Mouse (Mus musculus): Measurements from ENCODE around the gene Ap2m1. TPM values are rescaled to one million over a fixed set of nuclear protein-coding genes. Genes with fewer than 3 reads are reported as not detected.

Gene Ap2m1
- polyA plus RNA-seq, 3 experiments from 2014 or later, result 494 to 560 (median 499) TPM

GRCm38 (mm10) chr16:20530941-20531340, 4.3 kb upstream of the Ap2m1 start:
- ATAC-seq, result no peak

- ATAC-seq, result no peak
These were observed 522 bp upstream of the Ap2m1 start for GRCm38 (mm10) chr16:20534617-20535295.

- no peak for ATAC-seq
These were observed 895 bp downstream of the Ap2m1 start for GRCm38 (mm10) chr16:20536081-20536665.

GRCm38 (mm10) chr16:20537071-20537471, 1.8 kb downstream of the Ap2m1 start:
- no peak for ATAC-seq

- no peak for ATAC-seq
These were observed 2.5 kb downstream of the Ap2m1 start for GRCm38 (mm10) chr16:20537601-20538320.

- ATAC-seq, result no peak
These were observed 4.4 kb downstream of the Ap2m1 start for GRCm38 (mm10) chr16:20539649-20540048.

- no peak for ATAC-seq
These were observed 5.2 kb downstream of the Ap2m1 start for GRCm38 (mm10) chr16:20540438-20540837.

- no peak for ATAC-seq
These were observed 10.4 kb downstream of the Ap2m1 start for GRCm38 (mm10) chr16:20545696-20546095.

- no peak for ATAC-seq
These were observed 12.1 kb downstream of the Ap2m1 start for GRCm38 (mm10) chr16:20547423-20547822.

GRCm38 (mm10) chr16:20548096-20548948, 13.0 kb downstream of the Ap2m1 start, which contains the start of gene Abcf3:
Abcf3 (plus strand) TSS chr16:20548577.
- peak; percentile 99 for ATAC-seq

- ATAC-seq, result no peak
These were observed 13.9 kb downstream of the Ap2m1 start for GRCm38 (mm10) chr16:20549161-20549560.

- no peak for ATAC-seq
These were observed 16.4 kb downstream of the Ap2m1 start for GRCm38 (mm10) chr16:20551691-20552090.

GRCm38 (mm10) chr16:20552594-20552993, 17.3 kb downstream of the Ap2m1 start:
- ATAC-seq, result no peak

GRCm38 (mm10) chr16:20555000-20555399, 19.7 kb downstream of the Ap2m1 start:
- no peak for ATAC-seq

GRCm38 (mm10) chr16:20557381-20557780, 22.1 kb downstream of the Ap2m1 start:
- no peak for ATAC-seq

GRCm38 (mm10) chr16:20565075-20565474, 29.8 kb downstream of the Ap2m1 start:
- ATAC-seq, result no peak

- no peak for ATAC-seq
These were observed 54.2 kb downstream of the Ap2m1 start, which contains the start of gene Vwa5b2 for GRCm38 (mm10) chr16:20589366-20589938. Vwa5b2 (plus strand) TSS chr16:20589471.

GRCm38 (mm10) chr16:20589939-20590679, 54.8 kb downstream of the Ap2m1 start:
- ATAC-seq, result no peak

GRCm38 (mm10) chr16:20590680-20591038, 55.4 kb downstream of the Ap2m1 start:
- no peak for ATAC-seq

GRCm38 (mm10) chr16:20591076-20591705, 55.9 kb downstream of the Ap2m1 start:
- ATAC-seq, result no peak

All from inflammation-experienced regulatory T-cells, adult 6 months (primary cell).